Mouse (Mus musculus): ENCODE measurements around the gene Cdk12. TPM values are rescaled to one million over a fixed set of nuclear protein-coding genes. Genes with fewer than 3 reads are reported as not detected.

Cdk12 gene
- total RNA-seq, 1 experiment from 2014 or later, result 46.2 TPM

DNA sequence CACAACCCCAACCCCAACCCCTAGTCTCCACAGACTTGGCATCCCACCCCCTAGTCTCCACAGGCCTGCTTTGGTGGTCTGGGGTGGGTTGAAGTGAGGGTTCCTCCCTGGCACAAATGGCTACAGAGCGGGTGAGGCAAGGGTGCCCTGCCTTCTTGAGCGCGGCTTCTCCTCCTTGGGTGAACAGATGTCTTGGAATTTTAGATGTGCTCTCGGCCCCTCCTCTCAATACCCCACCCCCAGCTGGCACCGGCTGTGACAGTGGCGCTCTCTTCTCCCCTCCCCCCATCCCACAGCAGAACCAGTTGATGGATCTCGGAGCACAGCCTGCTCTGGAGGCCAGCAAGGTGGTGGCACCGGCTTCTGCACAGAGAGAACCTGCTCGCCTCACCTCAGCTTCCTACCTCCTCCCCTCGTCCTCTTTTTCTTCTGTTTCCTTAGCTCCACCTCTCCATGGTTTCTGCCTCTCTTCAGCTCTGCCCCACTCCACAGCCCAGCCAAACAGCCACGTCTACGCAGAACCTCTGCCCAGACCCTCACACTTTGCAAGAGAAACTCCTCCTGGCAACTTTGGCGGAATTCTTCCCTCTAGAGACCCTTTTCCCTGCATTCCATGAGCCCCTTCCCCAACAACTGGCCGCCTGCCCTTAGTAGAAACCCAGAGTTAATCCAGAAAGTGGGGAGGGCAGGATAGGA, 115.7 kb downstream of the Cdk12 start:
- DNase-seq, result no peak

GRCm38 (mm10) chr11:98319120-98319519, 116.3 kb downstream of the Cdk12 start:
- DNase-seq, result no peak

DNA sequence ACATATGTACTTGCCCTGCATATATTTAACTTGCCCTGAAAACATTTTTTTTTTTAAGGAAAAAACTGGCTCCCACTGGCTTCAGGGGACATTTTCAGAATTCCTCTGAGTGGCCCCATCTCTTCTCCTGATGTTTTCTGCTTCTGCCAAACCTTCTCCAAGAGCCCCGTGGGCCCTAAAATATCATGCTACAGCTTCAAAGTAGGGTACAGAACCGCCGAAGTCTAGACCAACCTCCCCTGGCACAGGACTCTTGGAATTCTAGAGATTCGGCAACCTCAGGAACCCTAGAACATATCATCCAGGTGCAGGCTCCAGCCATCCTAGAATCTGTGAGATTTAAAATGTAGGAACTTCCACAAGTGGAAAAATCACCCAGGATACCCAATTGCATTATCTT, 116.7 kb downstream of the Cdk12 start:
- DNase-seq, result no peak

DNA sequence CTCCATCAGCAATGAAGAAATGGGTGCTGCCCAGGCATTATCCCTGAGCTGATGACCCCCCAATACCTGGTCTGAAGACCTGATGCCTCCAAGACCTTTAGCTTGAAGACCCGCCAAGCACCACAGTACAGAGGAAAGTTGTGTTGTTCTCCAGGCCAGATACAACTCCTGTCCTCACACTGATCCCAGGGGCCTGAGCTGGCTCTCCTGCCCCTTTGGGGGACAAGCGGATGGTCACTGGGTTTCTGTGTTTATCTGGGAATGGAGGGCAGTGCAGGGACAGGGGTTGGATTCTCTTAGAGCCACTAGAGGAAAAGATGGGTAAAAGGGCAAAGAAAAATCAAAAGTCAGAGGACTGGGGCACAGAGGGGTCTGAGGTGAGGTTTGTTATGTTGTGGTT, 117.1 kb downstream of the Cdk12 start:
- DNase-seq, result no peak

- DNase-seq, result no peak
These were observed 117.5 kb downstream of the Cdk12 start for GRCm38 (mm10) chr11:98320381-98320780.

DNA sequence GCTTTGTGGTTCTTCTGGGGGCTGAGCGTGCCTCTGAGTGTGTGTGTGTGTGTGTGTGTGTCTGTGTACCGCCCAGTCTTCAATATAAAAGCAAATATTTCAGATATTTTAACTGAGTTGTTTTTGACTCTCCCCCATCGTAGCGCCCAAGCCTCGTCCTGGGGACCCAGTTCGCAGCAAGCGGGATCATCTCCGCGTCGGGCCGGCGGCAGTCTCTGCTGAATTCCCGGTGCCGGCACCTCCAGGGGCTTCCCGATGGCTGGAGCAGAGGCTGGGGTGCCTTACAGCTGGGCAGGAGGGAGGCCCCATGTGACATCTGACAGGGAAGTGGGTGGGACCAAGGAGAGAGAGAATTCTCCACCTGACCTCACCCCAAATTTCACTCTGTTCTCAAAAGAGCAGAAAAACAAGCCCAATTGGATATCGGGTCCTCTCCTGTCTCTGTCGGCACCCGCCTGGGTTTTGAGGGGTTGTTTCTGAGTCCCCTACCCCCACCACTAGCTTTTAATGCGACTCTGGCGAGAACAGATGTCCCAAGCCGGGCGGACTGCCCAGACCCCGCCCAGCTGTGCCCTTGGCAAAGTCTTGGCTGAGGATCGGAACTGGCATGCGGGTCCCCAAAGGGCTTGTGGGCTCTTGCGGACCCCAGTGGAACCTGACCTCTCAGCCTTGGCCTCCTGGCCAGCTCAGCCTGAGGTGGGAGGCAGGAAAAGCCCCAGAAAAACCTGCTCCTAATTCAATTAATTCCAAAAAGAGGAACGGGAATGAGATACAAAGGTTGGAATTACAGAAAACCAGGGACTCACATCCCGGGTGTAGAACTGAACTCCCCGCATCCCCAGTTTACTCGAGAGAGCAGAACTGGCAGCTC, 118.2 kb downstream of the Cdk12 start:
- DNase-seq, result peak; percentile 32

- no peak for DNase-seq
These were observed 118.8 kb downstream of the Cdk12 start for GRCm38 (mm10) chr11:98321677-98322003.

- no peak for DNase-seq
These were observed 119.3 kb downstream of the Cdk12 start for GRCm38 (mm10) chr11:98322159-98322558.

DNA sequence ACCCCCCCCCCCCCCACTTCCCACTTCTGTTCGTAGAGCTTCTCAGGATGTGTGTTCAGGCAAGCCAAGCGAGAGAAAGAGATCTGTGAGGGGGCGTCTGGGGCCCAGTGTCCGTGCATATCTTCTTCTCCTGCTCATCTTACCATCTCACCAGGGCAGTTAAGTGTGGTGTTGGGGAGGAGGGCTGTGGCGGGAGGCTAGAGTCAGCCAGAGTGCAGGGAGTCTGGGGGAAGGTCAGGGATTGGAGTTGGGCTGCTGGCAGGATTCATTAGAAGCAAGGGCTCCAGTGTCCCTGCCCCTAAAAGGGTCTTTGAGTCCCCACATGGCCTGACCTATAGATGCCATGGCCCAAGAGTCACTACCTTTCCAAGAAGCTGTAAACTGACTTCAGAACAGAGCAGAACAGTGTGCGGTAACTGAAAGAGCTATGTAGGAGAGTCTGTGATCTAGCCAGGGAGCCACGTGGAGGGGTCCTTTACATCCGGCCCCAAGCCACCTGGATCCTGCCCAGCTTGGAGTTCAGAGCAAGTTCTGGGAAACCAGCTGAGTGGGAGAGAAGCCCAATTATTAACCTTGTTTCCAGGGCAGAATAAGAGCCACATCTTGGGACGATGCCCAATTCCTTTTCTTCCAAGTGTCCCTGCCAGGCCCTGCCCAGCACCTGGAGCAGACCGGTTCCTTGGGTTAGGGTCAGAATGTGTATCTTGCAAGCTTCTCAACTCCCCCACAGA, 120.4 kb downstream of the Cdk12 start:
- no peak for DNase-seq

GRCm38 (mm10) chr11:98323933-98324332, 121.1 kb downstream of the Cdk12 start:
- DNase-seq, result peak; percentile 67

DNA sequence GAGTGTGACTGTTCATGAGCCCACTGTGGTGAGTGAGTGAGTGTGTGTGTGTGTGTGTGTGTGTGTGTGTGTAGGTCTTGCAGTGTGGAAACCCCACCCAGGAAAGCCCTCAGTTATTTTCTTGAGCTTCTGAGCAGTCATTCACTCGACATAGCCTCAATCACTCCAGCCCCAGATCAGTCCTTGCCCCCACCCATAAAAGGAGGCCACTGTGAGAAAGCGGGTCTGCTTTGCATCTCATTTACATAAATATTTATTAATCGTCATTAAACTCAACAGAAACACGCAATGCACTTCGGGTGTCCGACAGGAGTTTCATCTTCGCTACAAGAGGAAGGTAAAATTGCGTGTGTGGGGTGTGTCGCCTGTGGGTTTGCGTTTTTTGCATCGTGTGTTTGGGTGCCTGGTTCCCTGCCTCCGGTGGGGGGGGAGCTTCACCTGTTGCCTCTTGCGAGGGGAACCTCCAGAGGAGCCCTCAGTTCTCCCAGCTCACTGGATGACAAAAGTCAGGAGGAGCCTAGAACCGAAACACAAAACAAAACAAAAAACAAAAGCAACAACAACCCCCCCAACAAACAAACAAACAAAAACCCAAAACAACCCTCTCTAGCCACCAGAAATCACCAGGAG, 122.4 kb downstream of the Cdk12 start:
- no peak for DNase-seq

DNA sequence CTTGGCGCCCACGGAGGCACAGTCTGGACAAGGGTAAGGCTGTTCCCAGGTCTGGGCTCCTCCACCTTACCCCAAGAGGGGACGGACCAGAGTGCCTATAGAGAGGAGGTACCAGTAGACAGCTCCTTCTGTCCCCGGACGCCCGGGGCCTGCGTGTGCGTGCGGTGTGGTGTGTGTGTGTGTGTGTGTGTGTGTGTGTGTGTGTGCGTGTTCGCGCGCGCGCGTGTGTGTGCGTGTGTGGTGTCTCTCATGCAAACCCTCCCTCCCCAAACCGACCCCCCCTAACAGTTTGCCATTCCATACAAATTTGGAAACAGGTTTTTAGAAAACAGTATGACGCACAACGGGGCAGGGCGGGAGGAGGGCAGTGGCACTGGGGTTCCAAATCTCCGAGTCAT, 123.0 kb downstream of the Cdk12 start:
- no peak for DNase-seq

GRCm38 (mm10) chr11:98326741-98327135, 123.9 kb downstream of the Cdk12 start:
- DNase-seq, result peak; percentile 19

GRCm38 (mm10) chr11:98327136-98328030, 124.5 kb downstream of the Cdk12 start:
- no peak for DNase-seq

- no peak for DNase-seq
These were observed 125.1 kb downstream of the Cdk12 start for GRCm38 (mm10) chr11:98328031-98328370.

Small RNAs within 50 kb of the gene (microRNA-seq; reads per million reads assigned to microRNA genes)
- gene Gm27399 (0 reads per million in 2 experiments), gene Mir5119 (0 to 1.1 reads per million in 2 experiments)

Other genes with a start within 250 kb of the Cdk12 start
- 4.3 and 4.8 TPM in 2 replicates for gene Plxdc1, start 216.6 kb upstream of the Cdk12 start, total RNA-seq (2021)
- gene Arl5c, start 206.9 kb upstream of the Cdk12 start, total RNA-seq (2021), result 1.1 and 4.4 TPM in 2 replicates
- 7.8 and 10.4 TPM in 2 replicates for gene Cacnb1, start 180.0 kb upstream of the Cdk12 start, total RNA-seq (2021)
- gene Rpl19, start 176.3 kb upstream of the Cdk12 start, total RNA-seq (2021), result 1,235 and 1,395 TPM in 2 replicates
- 3.1 and 3.7 TPM in 2 replicates for gene Stac2, start 149.6 kb upstream of the Cdk12 start, total RNA-seq (2021)
- gene Fbxl20, start 52.7 kb upstream of the Cdk12 start, total RNA-seq (2021), result 26.2 and 28.2 TPM in 2 replicates
- gene Med1, start 9.8 kb upstream of the Cdk12 start, total RNA-seq (2021), result 52.3 and 58.3 TPM in 2 replicates
- 0.15 TPM in 1 of 2 replicates, not detected in the other for gene Neurod2, start 126.6 kb downstream of the Cdk12 start, total RNA-seq (2021)
- gene Ppp1r1b, start 145.3 kb downstream of the Cdk12 start, total RNA-seq (2021), result 0.63 and 0.68 TPM in 2 replicates
- gene Stard3, start 155.3 kb downstream of the Cdk12 start, total RNA-seq (2021), result 21.5 and 22.7 TPM in 2 replicates
- gene Tcap, start 180.8 kb downstream of the Cdk12 start, total RNA-seq (2021), result 0.48 and 0.53 TPM in 2 replicates
- 687 and 769 TPM in 2 replicates for gene Pnmt, start 183.4 kb downstream of the Cdk12 start, total RNA-seq (2021)
- gene Pgap3, start 197.4 kb downstream of the Cdk12 start, total RNA-seq (2021), result 5.3 and 5.9 TPM in 2 replicates
- 5.9 and 6.8 TPM in 2 replicates for gene Erbb2, start 209.4 kb downstream of the Cdk12 start, total RNA-seq (2021)
- 70.4 and 74.3 TPM in 2 replicates for gene Mien1, start 235.9 kb downstream of the Cdk12 start, total RNA-seq (2021)
- gene Grb7, start 243.3 kb downstream of the Cdk12 start, total RNA-seq (2021), result 0.53 and 10.7 TPM in 2 replicates